Mouse (Mus musculus) hindbrain, embryonic 14.5 days (tissue): ENCODE results near the gene Bcas3. TPM values are rescaled to one million over a fixed set of nuclear protein-coding genes. Genes with fewer than 3 reads are reported as not detected.

Source experiments
- ATAC-seq: fragments of 200-750 bp; cut with Nextera tagmentation; 2 replicates; pipeline ENCODE4 v1.8.0; 2017; ENCODE audit warnings: moderate number of reproducible peaks, mild to moderate bottlenecking, moderate TSS enrichment, moderate library complexity; ENCODE audit not compliant: low FRiP score
- DNase-seq: peaks from one replicate; pipeline ENCODE4 v3.0.0-alpha.2; 2015; ENCODE audit warnings: low spot score
- H3K27ac ChIP-seq: fragments of 300-500 bp; sonication (generic); 2 replicates; pipeline ENCODE4 v1.5.1; 2014; ENCODE audit warnings: mild to moderate bottlenecking, moderate library complexity
- H3K27me3 ChIP-seq: fragments of 300-500 bp; sonication (generic); 2 replicates; pipeline ENCODE4 v1.6.1; 2014; ENCODE audit warnings: mild to moderate bottlenecking, low read length, mixed read lengths; ENCODE audit not compliant: control insufficient read depth, insufficient read depth
- H3K36me3 ChIP-seq: fragments of 300-500 bp; sonication (generic); replicated peaks from 2 replicates; pipeline ENCODE4 v1.6.1; 2014; ENCODE audit not compliant: control insufficient read depth, insufficient read depth
- H3K4me1 ChIP-seq: fragments of 300-500 bp; sonication (generic); replicated peaks from 2 replicates; pipeline ENCODE4 v1.6.1; 2014; ENCODE audit warnings: antibody characterized with exemption, low read length, mixed read lengths; ENCODE audit not compliant: control insufficient read depth, insufficient read depth
- H3K4me2 ChIP-seq: fragments of 300-500 bp; sonication (generic); replicated peaks from 2 replicates; pipeline ENCODE4 v1.6.1; 2014; ENCODE audit warnings: mild to moderate bottlenecking, moderate library complexity
- H3K4me3 ChIP-seq: fragments of 300-500 bp; sonication (generic); replicated peaks from 2 replicates; pipeline ENCODE4 v1.5.1; 2014; ENCODE audit warnings: mild to moderate bottlenecking, low read length
- H3K9ac ChIP-seq: fragments of 300-500 bp; sonication (generic); 2 replicates; pipeline ENCODE4 v1.6.1; 2014
- H3K9me3 ChIP-seq: fragments of 300-500 bp; sonication (generic); 2 replicates; pipeline ENCODE4 v1.6.1; 2016; ENCODE audit warnings: low read length; ENCODE audit not compliant: control insufficient read depth
- WGBS: fragments of 180-500 bp; shearing (Covaris S2); extraction: QIAGEN DNeasy Blood & Tissue Kit; methylation state at CpG from one replicate; pipeline ENCODE4 v1.1.7; 2014; 5-methylcytosine and 5-hydroxymethylcytosine counted together
- polyA plus RNA-seq: library from polyadenylated mRNA; unstranded; fragments of >200 nt; fragmentation: Nextera tagmentation; extraction: Ambion mirVana; gene quantifications from 2 replicates; pipeline ENCODE4 v1.2.1, GENCODE M21; 2014

The Bcas3 gene
- polyA plus RNA-seq, 1 experiment from 2014 or later, result 29.2 TPM

- Histone ChIP-seq H3K27me3 (no peaks in the 10 kb centered on the region), H3K9me3 (no peaks in the 10 kb centered on the region), H3K4me3 (no peak overlapping the region), H3K4me1 (no peaks in the 10 kb centered on the region), H3K9ac (no peak overlapping the region), H3K4me2 (no peak overlapping the region), H3K36me3 (no peaks in the 10 kb centered on the region), H3K27ac (no peak overlapping the region)
- no peak for ATAC-seq
- 88% methylated on average over 5 of the region's 5 CpGs for WGBS
- no peak for DNase-seq
Observed at GRCm38 (mm10) chr11:85804048-85804447, 451.1 kb downstream of the Bcas3 start.

- Histone ChIP-seq H3K9me3 (no peaks in the 10 kb centered on the region), H3K4me2 (no peak overlapping the region), H3K27ac (no peak overlapping the region), H3K4me1 (no peaks in the 10 kb centered on the region), H3K27me3 (no peaks in the 10 kb centered on the region), H3K4me3 (no peak overlapping the region), H3K9ac (no peak overlapping the region), H3K36me3 (no peaks in the 10 kb centered on the region)
- ATAC-seq, result no peak
- no peak for DNase-seq
- WGBS, result 89% methylated on average over 1 of the region's 1 CpGs
Observed at GRCm38 (mm10) chr11:85805779-85806178, 452.8 kb downstream of the Bcas3 start.

- Histone ChIP-seq H3K27ac (no peak overlapping the region), H3K9me3 (no peaks in the 10 kb centered on the region), H3K27me3 (no peaks in the 10 kb centered on the region), H3K4me3 (no peak overlapping the region), H3K4me2 (no peak overlapping the region), H3K9ac (no peak overlapping the region), H3K4me1 (no peaks in the 10 kb centered on the region), H3K36me3 (no peaks in the 10 kb centered on the region)
- WGBS, result 84% methylated on average over 11 of the region's 11 CpGs
- DNase-seq, result no peak
- ATAC-seq, result no peak
Observed at GRCm38 (mm10) chr11:85807353-85807752, 454.4 kb downstream of the Bcas3 start.

- Histone ChIP-seq H3K27ac (no peak overlapping the region), H3K4me2 (no peak overlapping the region), H3K4me1 (no peaks in the 10 kb centered on the region), H3K9ac (no peak overlapping the region), H3K36me3 (no peaks in the 10 kb centered on the region), H3K4me3 (no peak overlapping the region), H3K9me3 (no peaks in the 10 kb centered on the region), H3K27me3 (no peaks in the 10 kb centered on the region)
- no peak for ATAC-seq
- DNase-seq, result no peak
- WGBS, result 80% methylated on average over 4 of the region's 4 CpGs
Observed at GRCm38 (mm10) chr11:85811229-85811628, 458.3 kb downstream of the Bcas3 start.

GRCm38 (mm10) chr11:85811676-85812075 is 458.7 kb downstream of the Bcas3 start:
- WGBS, result 92% methylated on average over 5 of the region's 5 CpGs
- H3K9me3 ChIP-seq, result no peaks in the 10 kb centered on the region
- no peak overlapping the region for H3K4me3 ChIP-seq
- H3K4me1 ChIP-seq, result no peaks in the 10 kb centered on the region
- no peak for ATAC-seq
- H3K4me2 ChIP-seq, result no peak overlapping the region
- no peaks in the 10 kb centered on the region for H3K36me3 ChIP-seq
- no peak overlapping the region for H3K27ac ChIP-seq
- no peaks in the 10 kb centered on the region for H3K27me3 ChIP-seq
- no peak overlapping the region for H3K9ac ChIP-seq
- DNase-seq, result no peak

- no peaks in the 10 kb centered on the region for H3K4me1 ChIP-seq
- 85% methylated on average over 12 of the region's 12 CpGs for WGBS
- no peak overlapping the region for H3K4me2 ChIP-seq
- no peak for DNase-seq
- no peak for ATAC-seq
- no peak overlapping the region for H3K27ac ChIP-seq
- H3K27me3 ChIP-seq, result no peaks in the 10 kb centered on the region
- no peaks in the 10 kb centered on the region for H3K9me3 ChIP-seq
- H3K9ac ChIP-seq, result no peak overlapping the region
- no peaks in the 10 kb centered on the region for H3K36me3 ChIP-seq
- H3K4me3 ChIP-seq, result no peak overlapping the region
Observed at GRCm38 (mm10) chr11:85812201-85812966, 459.4 kb downstream of the Bcas3 start.

GRCm38 (mm10) chr11:85814678-85815077 is 461.7 kb downstream of the Bcas3 start:
- no peak overlapping the region for H3K4me3 ChIP-seq
- no peak for DNase-seq
- no peaks in the 10 kb centered on the region for H3K36me3 ChIP-seq
- H3K4me1 ChIP-seq, result no peaks in the 10 kb centered on the region
- no peak overlapping the region for H3K9ac ChIP-seq
- H3K4me2 ChIP-seq, result no peak overlapping the region
- no peaks in the 10 kb centered on the region for H3K27me3 ChIP-seq
- no peak for ATAC-seq
- WGBS, result 28% methylated on average over 4 of the region's 4 CpGs
- H3K27ac ChIP-seq, result no peak overlapping the region
- H3K9me3 ChIP-seq, result no peaks in the 10 kb centered on the region

- no peak overlapping the region for H3K9ac ChIP-seq
- DNase-seq (no peak), ATAC-seq (no peak)
- H3K27ac ChIP-seq, result no peak overlapping the region
- no peaks in the 10 kb centered on the region for H3K9me3 ChIP-seq
- no peak overlapping the region for H3K4me2 ChIP-seq
- no peaks in the 10 kb centered on the region for H3K4me1 ChIP-seq
- H3K27me3 ChIP-seq, result no peaks in the 10 kb centered on the region
- no peak overlapping the region for H3K4me3 ChIP-seq
- 85% methylated on average over 5 of the region's 5 CpGs for WGBS
- no peaks in the 10 kb centered on the region for H3K36me3 ChIP-seq
Observed at GRCm38 (mm10) chr11:85816471-85816870, 463.5 kb downstream of the Bcas3 start.

- no peak overlapping the region for H3K4me3 ChIP-seq
- no peaks in the 10 kb centered on the region for H3K9me3 ChIP-seq
- no peak for ATAC-seq
- no peak overlapping the region for H3K27ac ChIP-seq
- no peaks in the 10 kb centered on the region for H3K36me3 ChIP-seq
- H3K4me1 ChIP-seq, result no peaks in the 10 kb centered on the region
- WGBS, result 88% methylated on average over 3 of the region's 3 CpGs
- H3K4me2 ChIP-seq, result no peak overlapping the region
- no peak for DNase-seq
- no peak overlapping the region for H3K9ac ChIP-seq
- H3K27me3 ChIP-seq, result 0 out of 2 replicates have a peak, but pooled peaks cover 3% of the 10 kb centered on the region
Observed at GRCm38 (mm10) chr11:85818401-85818800, 465.4 kb downstream of the Bcas3 start.

- Histone ChIP-seq H3K36me3 (no peaks in the 10 kb centered on the region), H3K4me2 (no peak overlapping the region), H3K27ac (no peak overlapping the region), H3K27me3 (peaks cover 27% of the 10 kb centered on the region), H3K4me3 (no peak overlapping the region), H3K9me3 (no peaks in the 10 kb centered on the region), H3K9ac (no peak overlapping the region), H3K4me1 (no peaks in the 10 kb centered on the region)
- DNase-seq, result no peak
- WGBS, result 84% methylated on average over 3 of the region's 3 CpGs
- ATAC-seq, result no peak
Observed at GRCm38 (mm10) chr11:85820959-85821358, 468.0 kb downstream of the Bcas3 start.
